Mouse (Mus musculus) limb, embryonic 14.5 days (tissue): Measurements from ENCODE around the gene Crkl. TPM values are rescaled to one million over a fixed set of nuclear protein-coding genes. Genes with fewer than 3 reads are reported as not detected.
"Not testable (repeated sequence)": the region's sequence is repeated elsewhere in the genome, so short reads cannot be mapped to it uniquely, and the experiment has no call there.

ENCODE experiments used
- ATAC-seq: fragments of 200-750 bp; cut with Nextera tagmentation; 2 replicates; pipeline ENCODE4 v1.8.0; 2017; ENCODE audit warnings: low read depth, moderate number of reproducible peaks, moderate TSS enrichment; ENCODE audit not compliant: low FRiP score
- DNase-seq: peaks from one replicate; pipeline ENCODE4 v3.0.0-alpha.2; 2015; ENCODE audit warnings: low spot score
- H3K27ac ChIP-seq: fragments of 300-500 bp; sonication (generic); replicated peaks from 2 replicates; pipeline ENCODE4 v1.5.1; 2014; ENCODE audit warnings: low read depth, mild to moderate bottlenecking, low read length, moderate library complexity, mixed read lengths
- H3K27me3 ChIP-seq: fragments of 300-500 bp; sonication (generic); 2 replicates; pipeline ENCODE4 v1.6.1; 2014; ENCODE audit warnings: low read length, mixed read lengths; ENCODE audit not compliant: control insufficient read depth, insufficient read depth
- H3K36me3 ChIP-seq: fragments of 300-500 bp; sonication (generic); 2 replicates; pipeline ENCODE4 v1.6.1; 2014; ENCODE audit warnings: mild to moderate bottlenecking, low read length, moderate library complexity, mixed read lengths; ENCODE audit not compliant: control insufficient read depth, insufficient read depth
- H3K4me1 ChIP-seq: fragments of 300-500 bp; sonication (generic); 2 replicates; pipeline ENCODE4 v1.6.1; 2014; ENCODE audit warnings: antibody characterized with exemption, low read length, mixed read lengths; ENCODE audit not compliant: control insufficient read depth, insufficient read depth
- H3K4me2 ChIP-seq: fragments of 300-500 bp; sonication (generic); replicated peaks from 2 replicates; pipeline ENCODE4 v1.6.1; 2014; ENCODE audit warnings: low read depth, mild to moderate bottlenecking, low read length, moderate library complexity; ENCODE audit not compliant: severe bottlenecking
- H3K4me3 ChIP-seq: fragments of 300-500 bp; sonication (generic); replicated peaks from 2 replicates; pipeline ENCODE4 v1.5.1; 2014; ENCODE audit warnings: low read length
- H3K9ac ChIP-seq: fragments of 300-500 bp; sonication (generic); 2 replicates; pipeline ENCODE4 v1.6.1; 2014; ENCODE audit warnings: mild to moderate bottlenecking, low read depth, low read length, moderate library complexity; ENCODE audit not compliant: severe bottlenecking
- H3K9me3 ChIP-seq: fragments of 300-500 bp; sonication (generic); 2 replicates; pipeline ENCODE4 v1.6.1; 2016; ENCODE audit warnings: low read length; ENCODE audit not compliant: control insufficient read depth
- POLR2A ChIP-seq: fragments of 200-500 bp; IDR thresholded peaks from 2 replicates; pipeline ENCODE4 v1.8.0; 2012; ENCODE audit warnings: inconsistent platforms, mild to moderate bottlenecking, moderate library complexity, borderline replicate concordance; ENCODE audit not compliant: insufficient read depth, insufficient read length; ENCODE audit errors: extremely low read depth
- WGBS: fragments of 180-500 bp; shearing (Covaris S2); extraction: QIAGEN DNeasy Blood & Tissue Kit; methylation state at CpG from one replicate; pipeline ENCODE4 v1.1.7; 2014; 5-methylcytosine and 5-hydroxymethylcytosine counted together
- polyA plus RNA-seq, 2 experiments: library from polyadenylated mRNA; depleted of rRNA in 1 of 2; stranded (reverse) in 1 of 2; unstranded in 1 of 2; fragments of >200 nt; fragmentation: Nextera tagmentation in 1 of 2; extraction: Ambion mirVana in 1 of 2; gene quantifications; 2 replicates each; pipeline versions ENCODE4 v1.2.1 to v1.2.3; 2012 to 2014

Crkl gene
- polyA plus RNA-seq, 2 experiments: 36.6 to 62.9 TPM

GRCm38 (mm10) chr16:17507018-17507552 lies 55.3 kb downstream of the Crkl start:
- Histone ChIP-seq H3K36me3 (peaks cover 11% of the 10 kb centered on the region), H3K4me2 (no peak overlapping the region), H3K27me3 (no peaks in the 10 kb centered on the region), H3K4me3 (no peak overlapping the region), H3K27ac (no peak overlapping the region), H3K4me1 (peaks cover 10% of the 10 kb centered on the region), H3K9ac (no peak overlapping the region), H3K9me3 (no peaks in the 10 kb centered on the region)
- WGBS: 74% methylated on average over 5 of the region's 5 CpGs
- no peak for DNase-seq
- no peak for TF ChIP-seq POLR2A
- no peak for ATAC-seq

- H3K27ac ChIP-seq: peak overlapping the region; percentile 90
- H3K4me1 ChIP-seq: peaks cover 10% of the 10 kb centered on the region
- H3K27me3 ChIP-seq, H3K9me3 ChIP-seq, ATAC-seq, DNase-seq: not testable (repeated sequence)
- H3K9ac ChIP-seq: peak overlapping the region; percentile 86
- H3K4me2 ChIP-seq: peak overlapping the region; percentile 59
- peak overlapping the region; percentile 76 for H3K4me3 ChIP-seq
- WGBS: 31% methylated on average over 3 of the region's 3 CpGs
- H3K36me3 ChIP-seq: peaks cover 20% of the 10 kb centered on the region
Measured at GRCm38 (mm10) chr16:17508031-17508430, 56.2 kb downstream of the Crkl start.

GRCm38 (mm10) chr16:17508546-17509239 lies 56.9 kb downstream of the Crkl start, which contains the start of gene Lztr1:
Gene Lztr1 (plus strand): TSS chr16:17508688.
- Histone ChIP-seq H3K36me3 (peaks cover 27% of the 10 kb centered on the region), H3K27me3 (no peaks in the 10 kb centered on the region), H3K4me1 (peaks cover 10% of the 10 kb centered on the region), H3K9me3 (no peaks in the 10 kb centered on the region), H3K4me2 (peak within 1 kb of the TSS; percentile 59), H3K27ac (peak within 1 kb of the TSS; percentile 90), H3K4me3 (peak within 1 kb of the TSS; percentile 76), H3K9ac (peak within 1 kb of the TSS; percentile 86)
- peak; percentile 93 for DNase-seq
- WGBS: under 1% methylated on average over 47 of the region's 50 CpGs
- TF ChIP-seq POLR2A: peak; percentile 54; the same call in 1 of the 2 replicates
- ATAC-seq: peak; percentile 96

GRCm38 (mm10) chr16:17509240-17509597 lies 57.4 kb downstream of the Crkl start:
- H3K9ac ChIP-seq: peak overlapping the region; percentile 86
- WGBS: 14% methylated on average over 9 of the region's 9 CpGs
- no peak for TF ChIP-seq POLR2A
- H3K4me2 ChIP-seq: peak overlapping the region; percentile 59
- H3K9me3 ChIP-seq: no peaks in the 10 kb centered on the region
- H3K36me3 ChIP-seq: peaks cover 32% of the 10 kb centered on the region
- H3K4me3 ChIP-seq: peak overlapping the region; percentile 76
- ATAC-seq: no peak
- H3K27me3 ChIP-seq: no peaks in the 10 kb centered on the region
- no peak for DNase-seq
- H3K27ac ChIP-seq: 0 out of 2 replicates have a peak overlapping the region, but pooled peaks have one; percentile 90
- peaks cover 10% of the 10 kb centered on the region for H3K4me1 ChIP-seq

- peaks cover 35% of the 10 kb centered on the region for H3K36me3 ChIP-seq
- H3K4me1 ChIP-seq: peaks cover 10% of the 10 kb centered on the region
- H3K4me3 ChIP-seq: no peak overlapping the region
- no peak overlapping the region for H3K27ac ChIP-seq
- ATAC-seq: no peak
- H3K4me2 ChIP-seq: peak overlapping the region; percentile 59
- DNase-seq: no peak
- H3K27me3 ChIP-seq: no peaks in the 10 kb centered on the region
- H3K9ac ChIP-seq: no peak overlapping the region
- H3K9me3 ChIP-seq: no peaks in the 10 kb centered on the region
- no peak for TF ChIP-seq POLR2A
- WGBS: 98% methylated on average over 2 of the region's 2 CpGs
Measured at GRCm38 (mm10) chr16:17510143-17510542, 58.4 kb downstream of the Crkl start.
